Mouse (Mus musculus) CH12.LX (cell line): ENCODE measurements around the gene Scn4b. TPM values are rescaled to one million over a fixed set of nuclear protein-coding genes. Genes with fewer than 3 reads are reported as not detected.

ENCODE experiments used
- DNase-seq: peaks from one replicate; pipeline ENCODE4 v3.0.0-alpha.2; 2013; ENCODE audit errors: extremely low read depth
- H3K27ac ChIP-seq: 2 replicates; pipeline ENCODE4 v1.5.1; 2012; ENCODE audit warnings: low read depth, mild to moderate bottlenecking, control low read depth, moderate library complexity; ENCODE audit not compliant: insufficient read depth
- H3K27me3 ChIP-seq: replicated peaks from 2 replicates; pipeline ENCODE3; 2012; ENCODE audit warnings: inconsistent platforms
- H3K36me3 ChIP-seq, 2 experiments: replicated peaks in 1 of 2; 2 replicates each; pipeline versions ENCODE3 to v1.6.1; 2012; ENCODE audit warnings: inconsistent platforms in 1 of 2, low read length in 1 of 2, mild to moderate bottlenecking in 1 of 2, mixed read lengths in 1 of 2, moderate library complexity in 1 of 2; ENCODE audit not compliant: control insufficient read depth in 1 of 2, insufficient read depth in 1 of 2
- H3K4me1 ChIP-seq, 2 experiments: 2 replicates each; pipeline ENCODE4 v1.6.1; 2012; ENCODE audit warnings: inconsistent platforms in 1 of 2, moderate library complexity in 1 of 2; ENCODE audit not compliant: insufficient read depth in 2 of 2, control insufficient read depth in 1 of 2
- H3K4me2 ChIP-seq: 2 replicates; pipeline ENCODE4 v1.6.1; 2012; ENCODE audit warnings: low read depth, mild to moderate bottlenecking, control low read depth; ENCODE audit not compliant: poor library complexity, insufficient read depth, severe bottlenecking
- H3K4me3 ChIP-seq, 3 experiments: fragments of 150-350 bp in 1 of 3; sonication (generic) in 1 of 3; replicated peaks in 1 of 3; 2 replicates each; pipeline versions ENCODE3 to v1.5.1; 2011 to 2012; ENCODE audit warnings: low read depth in 2 of 3, low read length in 2 of 3, mild to moderate bottlenecking in 2 of 3, moderate library complexity in 2 of 3, control low read depth in 1 of 3, improper control_type of control experiment in 1 of 3, inconsistent platforms in 1 of 3, mixed read lengths in 1 of 3; ENCODE audit not compliant: poor library complexity in 1 of 3
- H3K79me2 ChIP-seq: replicated peaks from 2 replicates; pipeline ENCODE4 v1.6.1; 2012; ENCODE audit warnings: mild to moderate bottlenecking, moderate library complexity; ENCODE audit not compliant: control insufficient read depth, poor library complexity, insufficient read depth, severe bottlenecking; ENCODE audit errors: extremely low read depth
- H3K9ac ChIP-seq: 2 replicates; pipeline ENCODE4 v1.6.1; 2012; ENCODE audit warnings: low read depth, mild to moderate bottlenecking, control low read depth, moderate library complexity; ENCODE audit not compliant: insufficient read depth
- H3K9me3 ChIP-seq: replicated peaks from 2 replicates; pipeline ENCODE3; 2012; ENCODE audit warnings: low read length, inconsistent platforms, mixed read lengths
- CTCF ChIP-seq, 2 experiments: IDR thresholded peaks in 1 of 2; conservative IDR thresholded peaks in 1 of 2; 2 replicates each; pipeline ENCODE4 v1.5.1; 2011 to 2012; ENCODE audit warnings: low read depth in 2 of 2, low read length in 2 of 2, improper control_type of control experiment in 1 of 2, inconsistent platforms in 1 of 2, mild to moderate bottlenecking in 1 of 2, moderate library complexity in 1 of 2
- E2F4 ChIP-seq: IDR thresholded peaks from 2 replicates; pipeline ENCODE4 v1.6.1; 2011; ENCODE audit warnings: low read depth, low read length, improper control_type of control experiment; ENCODE audit not compliant: insufficient replicate concordance
- ELF1 ChIP-seq: IDR thresholded peaks from 2 replicates; pipeline ENCODE4 v1.6.1; 2014; ENCODE audit warnings: low read depth, mild to moderate bottlenecking, inconsistent platforms, low read length, improper control_type of control experiment
- EP300 ChIP-seq: IDR thresholded peaks from 2 replicates; pipeline ENCODE4 v1.6.1; 2011; ENCODE audit warnings: low read length, improper control_type of control experiment
- HCFC1 ChIP-seq: IDR thresholded peaks from 2 replicates; pipeline ENCODE4 v1.6.1; 2012; ENCODE audit warnings: low read depth, mild to moderate bottlenecking, inconsistent platforms, low read length, improper control_type of control experiment
- IRF4 ChIP-seq: IDR thresholded peaks from 2 replicates; pipeline ENCODE4 v1.6.1; 2014; ENCODE audit warnings: low read depth, mild to moderate bottlenecking, inconsistent platforms, low read length, improper control_type of control experiment
- JUN ChIP-seq: IDR thresholded peaks from 2 replicates; pipeline ENCODE4 v1.6.1; 2011; ENCODE audit warnings: low read depth, mild to moderate bottlenecking, low read length, improper control_type of control experiment, moderate library complexity; ENCODE audit not compliant: insufficient read depth
- KAT2A ChIP-seq: IDR thresholded peaks from 2 replicates; pipeline ENCODE4 v1.6.1; 2012; ENCODE audit warnings: low read length, improper control_type of control experiment, inconsistent platforms; ENCODE audit not compliant: insufficient replicate concordance
- MAFK ChIP-seq: IDR thresholded peaks from 2 replicates; pipeline ENCODE4 v1.6.1; 2011; ENCODE audit warnings: low read length, improper control_type of control experiment; ENCODE audit not compliant: insufficient replicate concordance
- MAZ ChIP-seq: IDR thresholded peaks from 2 replicates; pipeline ENCODE4 v1.6.1; 2012; ENCODE audit warnings: low read depth, mild to moderate bottlenecking, inconsistent platforms, low read length, improper control_type of control experiment, moderate library complexity
- MEF2A ChIP-seq: IDR thresholded peaks from 2 replicates; pipeline ENCODE4 v1.6.1; 2014; ENCODE audit warnings: low read depth, mild to moderate bottlenecking, inconsistent platforms, low read length, improper control_type of control experiment, borderline replicate concordance
- MYC ChIP-seq: IDR thresholded peaks from 2 replicates; pipeline ENCODE4 v1.6.1; 2011; ENCODE audit warnings: low read depth, mild to moderate bottlenecking, improper control_type of control experiment, low read length
- NELFE ChIP-seq: IDR thresholded peaks from 2 replicates; pipeline ENCODE4 v1.6.1; 2011; ENCODE audit warnings: low read depth, low read length, improper control_type of control experiment
- NRF1 ChIP-seq: IDR thresholded peaks from 2 replicates; pipeline ENCODE4 v1.6.1; 2014; ENCODE audit warnings: low read depth, mild to moderate bottlenecking, inconsistent platforms, low read length, improper control_type of control experiment, moderate library complexity
- POLR2A ChIP-seq: IDR thresholded peaks from 2 replicates; pipeline ENCODE4 v1.6.1; 2011; ENCODE audit warnings: low read depth, mild to moderate bottlenecking, improper control_type of control experiment, low read length
- POLR2AphosphoS2 ChIP-seq: IDR thresholded peaks from 2 replicates; pipeline ENCODE4 v1.6.1; 2011; ENCODE audit warnings: low read depth, low read length, improper control_type of control experiment
- SIN3A ChIP-seq: IDR thresholded peaks from 2 replicates; pipeline ENCODE4 v1.6.1; 2012; ENCODE audit warnings: low read length, improper control_type of control experiment, inconsistent platforms
- TBP ChIP-seq: conservative IDR thresholded peaks from 2 replicates; pipeline ENCODE4 v1.6.1; 2011; ENCODE audit warnings: low read depth, low read length, improper control_type of control experiment
- TCF12 ChIP-seq: IDR thresholded peaks from 2 replicates; pipeline ENCODE4 v1.6.1; 2014; ENCODE audit warnings: low read depth, mild to moderate bottlenecking, inconsistent platforms, low read length, improper control_type of control experiment
- UBTF ChIP-seq: IDR thresholded peaks from 2 replicates; pipeline ENCODE4 v1.6.1; 2012; ENCODE audit warnings: low read depth, mild to moderate bottlenecking, inconsistent platforms, low read length, improper control_type of control experiment, moderate library complexity
- USF1 ChIP-seq: IDR thresholded peaks from 2 replicates; pipeline ENCODE4 v1.6.1; 2014; ENCODE audit warnings: low read depth, mild to moderate bottlenecking, inconsistent platforms, low read length, improper control_type of control experiment
- USF2 ChIP-seq: conservative IDR thresholded peaks from 2 replicates; pipeline ENCODE4 v1.6.1; 2011; ENCODE audit warnings: low read depth, low read length, improper control_type of control experiment
- ZC3H11A ChIP-seq: IDR thresholded peaks from 2 replicates; pipeline ENCODE4 v1.6.1; 2012; ENCODE audit warnings: low read depth, mild to moderate bottlenecking, inconsistent platforms, low read length, improper control_type of control experiment
- ZKSCAN1 ChIP-seq: IDR thresholded peaks from 2 replicates; pipeline ENCODE4 v1.6.1; 2012; ENCODE audit warnings: low read depth, inconsistent platforms, low read length, improper control_type of control experiment, borderline replicate concordance
- dilution Hi-C: fragments of 300-500 bp; cut with MboI; formaldehyde crosslinking; loops from 2 replicates; pipeline ENCODE4 v1.14.3; 2020; ENCODE audit warnings: low sequenced_read_pairs; ENCODE audit not compliant: extremely low pct_unique_long_range_greater_than_20kb, extremely low pct_ligation_motif_present
- in situ Hi-C: fragments of 300-500 bp; cut with MboI; formaldehyde crosslinking; loops from 3 replicates; pipeline ENCODE4 v1.14.3; 2019; ENCODE audit warnings: low sequenced_read_pairs, low pct_ligation_motif_present, low pct_unique_long_range_greater_than_20kb, mixed read lengths
- polyA plus RNA-seq: library from polyadenylated mRNA; unstranded; fragments of >175 nt; gene quantifications from 2 replicates; pipeline ENCODE4 v1.2.1, GENCODE M21; 2012; ENCODE audit warnings: low read depth; ENCODE audit not compliant: insufficient read length
- total RNA-seq, 2 experiments: library from RNA; depleted of rRNA; stranded (reverse); fragments of 300-350 nt in 1 of 2; fragments of >200 nt in 1 of 2; gene quantifications; 2 replicates each; pipeline ENCODE4 v1.2.3; 2012 to 2014

Gene Scn4b
- total and polyA plus RNA-seq, 3 experiments: 0.04 TPM; not detected in 2

- Histone ChIP-seq H3K4me3 (no peak within 1 kb of the TSS), H3K27me3 (peaks cover 27% of the 10 kb centered on the region), H3K9me3 (no peaks in the 10 kb centered on the region), H3K4me2 (peak within 1 kb of the TSS; percentile 22; the same call in 1 of the 2 replicates), H3K36me3 (no peaks in the 10 kb centered on the region), H3K4me1 (peaks cover 8 to 35% of the 10 kb centered on the region in 2 experiments), H3K27ac (no peak within 1 kb of the TSS), H3K9ac (no peak within 1 kb of the TSS), H3K79me2 (no peaks in the 10 kb centered on the region)
- dilution Hi-C loops: no loop called here
- in situ Hi-C loops: loop anchor here (5.0 kb wide), 1 partner anchor 91 kb away; no protein-coding TSS in a partner anchor
- TF ChIP-seq MAFK (no peak), E2F4 (no peak), SIN3A (no peak), NRF1 (no peak), HCFC1 (no peak), MEF2A (no peak), NELFE (no peak), ZC3H11A (no peak), MAZ (no peak), KAT2A (no peak), CTCF (conservative IDR thresholded peaks at IDR 0.05 in 1 of 2, IDR thresholded peaks at IDR 0.05 in 1 of 2; ENCODE audit: low read depth in 2 of 2, low read length in 2 of 2) (no peak), TBP (no peak), USF2 (no peak), POLR2A (no peak), JUN (no peak), TCF12 (no peak), ZKSCAN1 (no peak), MYC (no peak), EP300 (no peak), UBTF (no peak)
- no peak for DNase-seq
These were observed 20.3 kb upstream of the Scn4b start, which contains the start of gene Scn2b for GRCm38 (mm10) chr9:45117741-45118431. Scn2b (plus strand) TSS chr9:45117782.

- Histone ChIP-seq H3K27ac (no peak overlapping the region), H3K4me3 (no peak overlapping the region), H3K9ac (no peak overlapping the region), H3K27me3 (peaks cover 34% of the 10 kb centered on the region), H3K9me3 (no peaks in the 10 kb centered on the region)
- no peak for DNase-seq
- in situ Hi-C loops: loop anchor here (5.0 kb wide), 1 partner anchor 91 kb away; no protein-coding TSS in a partner anchor
- dilution Hi-C loops: no loop called here
- TF ChIP-seq USF1 (no peak), HCFC1 (no peak), POLR2AphosphoS2 (no peak), MAFK (no peak), UBTF (no peak), NRF1 (no peak), ELF1 (no peak), MEF2A (no peak), USF2 (no peak), IRF4 (no peak), E2F4 (no peak)
- TF ChIP-seq, all 38 proteins: peak for 0
- Histone ChIP-seq H3K79me2 (no peaks in the 10 kb centered on the region), H3K4me1 (peaks cover 8 to 35% of the 10 kb centered on the region in 2 experiments), H3K36me3 (no peaks in the 10 kb centered on the region), H3K4me2 (no peak overlapping the region)
These were observed 19.6 kb upstream of the Scn4b start for GRCm38 (mm10) chr9:45118552-45118951.
